Mouse (Mus musculus) neural tube, embryonic 14.5 days (tissue): Measurements from ENCODE around the gene Lpar6. TPM values are rescaled to one million over a fixed set of nuclear protein-coding genes. Genes with fewer than 3 reads are reported as not detected.

ENCODE experiments used
- ATAC-seq: fragments of 200-750 bp; cut with Nextera tagmentation; 2 replicates; pipeline ENCODE4 v1.8.0; 2017; ENCODE audit warnings: low read depth, mild to moderate bottlenecking, moderate TSS enrichment, moderate library complexity
- H3K27ac ChIP-seq: fragments of 300-500 bp; sonication (generic); 2 replicates; pipeline ENCODE4 v1.5.1; 2014; ENCODE audit warnings: low read depth, mild to moderate bottlenecking, control low read depth, low read length, moderate library complexity, mixed read lengths
- H3K27me3 ChIP-seq: fragments of 300-500 bp; sonication (generic); 2 replicates; pipeline ENCODE4 v1.6.1; 2014; ENCODE audit warnings: low read length; ENCODE audit not compliant: control insufficient read depth, insufficient read depth
- H3K36me3 ChIP-seq: fragments of 300-500 bp; sonication (generic); 2 replicates; pipeline ENCODE4 v1.6.1; 2014; ENCODE audit warnings: low read length, mixed read lengths; ENCODE audit not compliant: control insufficient read depth, insufficient read depth
- H3K4me1 ChIP-seq: fragments of 300-500 bp; sonication (generic); 2 replicates; pipeline ENCODE4 v1.6.1; 2014; ENCODE audit warnings: low read length; ENCODE audit not compliant: control insufficient read depth, insufficient read depth
- H3K4me2 ChIP-seq: fragments of 300-500 bp; sonication (generic); 2 replicates; pipeline ENCODE4 v1.6.1; 2014; ENCODE audit warnings: mild to moderate bottlenecking, low read depth, low read length, control low read depth
- H3K4me3 ChIP-seq: fragments of 300-500 bp; sonication (generic); 2 replicates; pipeline ENCODE4 v1.5.1; 2014; ENCODE audit warnings: low read depth, low read length, control low read depth, mixed read lengths
- H3K9ac ChIP-seq: fragments of 300-500 bp; sonication (generic); replicated peaks from 2 replicates; pipeline ENCODE4 v1.6.1; 2014; ENCODE audit warnings: low read depth, mild to moderate bottlenecking, control low read depth, low read length, mixed read lengths
- H3K9me3 ChIP-seq: fragments of 300-500 bp; sonication (generic); 2 replicates; pipeline ENCODE4 v1.6.1; 2016; ENCODE audit warnings: low read length; ENCODE audit not compliant: control insufficient read depth
- WGBS: fragments of 180-500 bp; shearing (Covaris S2); extraction: QIAGEN DNeasy Blood & Tissue Kit; methylation state at CpG from one replicate; pipeline ENCODE4 v1.1.7; 2014; 5-methylcytosine and 5-hydroxymethylcytosine counted together
- polyA plus RNA-seq: library from polyadenylated mRNA; unstranded; fragments of >200 nt; fragmentation: Nextera tagmentation; extraction: Ambion mirVana; gene quantifications from 2 replicates; pipeline ENCODE4 v1.2.1, GENCODE M21; 2014

Lpar6 gene
- polyA plus RNA-seq, 1 experiment from 2014 or later = 3.5 TPM

- no peaks in the 10 kb centered on the region for H3K36me3 ChIP-seq
- ATAC-seq = no peak
- H3K27me3 ChIP-seq = no peaks in the 10 kb centered on the region
- H3K4me1 ChIP-seq = no peaks in the 10 kb centered on the region
- H3K27ac ChIP-seq = no peak overlapping the region
- H3K9ac ChIP-seq = no peak overlapping the region
- no peaks in the 10 kb centered on the region for H3K9me3 ChIP-seq
- H3K4me2 ChIP-seq = no peak overlapping the region
- WGBS = 97% methylated on average over 2 of the region's 2 CpGs
- no peak overlapping the region for H3K4me3 ChIP-seq
Observed at GRCm38 (mm10) chr14:73250056-73250455, 12.4 kb downstream of the Lpar6 start.

- Histone ChIP-seq H3K9ac (no peak overlapping the region), H3K4me2 (no peak overlapping the region), H3K27ac (no peak overlapping the region), H3K4me3 (no peak overlapping the region), H3K36me3 (no peaks in the 10 kb centered on the region), H3K4me1 (no peaks in the 10 kb centered on the region), H3K9me3 (no peaks in the 10 kb centered on the region), H3K27me3 (no peaks in the 10 kb centered on the region)
- no peak for ATAC-seq
- 37% methylated on average over 2 of the region's 2 CpGs for WGBS
Observed at GRCm38 (mm10) chr14:73252276-73252675, 14.6 kb downstream of the Lpar6 start.

- no peak overlapping the region for H3K27ac ChIP-seq
- H3K4me1 ChIP-seq = no peaks in the 10 kb centered on the region
- no peak overlapping the region for H3K9ac ChIP-seq
- no peaks in the 10 kb centered on the region for H3K9me3 ChIP-seq
- H3K36me3 ChIP-seq = no peaks in the 10 kb centered on the region
- no peaks in the 10 kb centered on the region for H3K27me3 ChIP-seq
- H3K4me3 ChIP-seq = no peak overlapping the region
- ATAC-seq = no peak
- no peak overlapping the region for H3K4me2 ChIP-seq
- WGBS = 23% methylated on average over 6 of the region's 6 CpGs
Observed at GRCm38 (mm10) chr14:73253453-73254251, 16.0 kb downstream of the Lpar6 start.

- Histone ChIP-seq H3K4me2 (no peak overlapping the region), H3K27ac (no peak overlapping the region), H3K36me3 (no peaks in the 10 kb centered on the region), H3K4me1 (no peaks in the 10 kb centered on the region), H3K27me3 (no peaks in the 10 kb centered on the region), H3K4me3 (no peak overlapping the region), H3K9ac (no peak overlapping the region), H3K9me3 (no peaks in the 10 kb centered on the region)
- 48% methylated on average over 4 of the region's 4 CpGs for WGBS
- no peak for ATAC-seq
Observed at GRCm38 (mm10) chr14:73254412-73254811, 16.7 kb downstream of the Lpar6 start.

DNA sequence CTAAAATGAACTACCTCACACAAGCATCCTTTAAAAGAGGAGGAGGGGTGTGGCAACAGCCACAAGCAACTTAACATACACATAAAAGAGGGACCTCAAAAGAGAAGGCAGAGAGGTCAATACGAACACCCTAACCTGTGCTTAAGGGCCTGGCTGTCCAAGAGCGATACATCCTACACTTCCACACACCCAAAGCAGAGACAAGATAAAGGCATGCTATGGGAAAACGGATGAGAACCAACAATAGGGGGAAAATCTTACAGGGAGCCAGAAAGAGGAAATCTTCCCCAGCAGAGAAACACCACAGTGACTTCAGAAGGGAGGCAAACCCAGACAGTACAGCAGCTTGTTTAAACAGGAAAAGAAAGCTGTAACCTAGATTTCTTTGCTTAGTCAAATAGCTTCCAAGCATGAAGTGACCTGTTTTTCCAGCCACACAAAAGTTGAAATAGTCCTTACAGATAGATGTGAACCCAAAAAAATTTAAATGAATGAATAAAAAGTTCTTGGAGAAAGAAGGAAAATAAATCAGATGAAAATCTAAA, 17.8 kb downstream of the Lpar6 start:
- no peaks in the 10 kb centered on the region for H3K27me3 ChIP-seq
- no peaks in the 10 kb centered on the region for H3K36me3 ChIP-seq
- no peak for ATAC-seq
- no peak overlapping the region for H3K9ac ChIP-seq
- no peak overlapping the region for H3K4me2 ChIP-seq
- WGBS = 40% methylated on average over 3 of the region's 3 CpGs
- H3K4me1 ChIP-seq = no peaks in the 10 kb centered on the region
- no peak overlapping the region for H3K27ac ChIP-seq
- no peak overlapping the region for H3K4me3 ChIP-seq
- H3K9me3 ChIP-seq = no peaks in the 10 kb centered on the region

DNA sequence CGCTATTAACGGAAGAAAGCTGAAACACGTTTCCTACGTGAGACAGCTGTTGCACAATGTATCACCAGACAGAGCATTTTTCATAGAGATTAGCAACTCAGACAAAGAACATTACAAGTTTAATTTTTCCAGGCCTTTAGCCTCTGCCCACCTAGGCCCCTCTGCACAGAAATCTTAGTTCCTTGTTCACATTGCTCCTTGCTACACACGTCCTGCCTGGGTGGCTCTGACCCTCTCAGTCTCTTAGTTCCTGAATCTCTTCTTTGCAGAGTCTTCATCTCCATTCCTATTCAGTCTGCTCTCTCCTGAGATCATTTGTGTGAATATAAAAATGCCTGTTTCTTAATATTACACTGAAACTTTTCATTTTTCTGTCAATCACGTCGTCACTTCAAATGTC, 19.7 kb downstream of the Lpar6 start:
- H3K4me3 ChIP-seq = no peak overlapping the region
- H3K9me3 ChIP-seq = no peaks in the 10 kb centered on the region
- H3K27ac ChIP-seq = no peak overlapping the region
- no peaks in the 10 kb centered on the region; the same call in 1 of the 2 replicates for H3K36me3 ChIP-seq
- no peak overlapping the region for H3K9ac ChIP-seq
- H3K27me3 ChIP-seq = no peaks in the 10 kb centered on the region
- H3K4me1 ChIP-seq = no peaks in the 10 kb centered on the region
- no peak overlapping the region for H3K4me2 ChIP-seq
- no peak for ATAC-seq
- WGBS = 73% methylated on average over 7 of the region's 7 CpGs

GRCm38 (mm10) chr14:73258181-73258580, 20.5 kb downstream of the Lpar6 start:
- H3K27me3 ChIP-seq = no peaks in the 10 kb centered on the region
- H3K27ac ChIP-seq = no peak overlapping the region
- H3K4me3 ChIP-seq = no peak overlapping the region
- 72% methylated on average over 4 of the region's 4 CpGs for WGBS
- H3K4me1 ChIP-seq = no peaks in the 10 kb centered on the region
- no peaks in the 10 kb centered on the region; the same call in 1 of the 2 replicates for H3K36me3 ChIP-seq
- H3K4me2 ChIP-seq = no peak overlapping the region
- ATAC-seq = no peak
- no peaks in the 10 kb centered on the region for H3K9me3 ChIP-seq
- no peak overlapping the region for H3K9ac ChIP-seq

DNA sequence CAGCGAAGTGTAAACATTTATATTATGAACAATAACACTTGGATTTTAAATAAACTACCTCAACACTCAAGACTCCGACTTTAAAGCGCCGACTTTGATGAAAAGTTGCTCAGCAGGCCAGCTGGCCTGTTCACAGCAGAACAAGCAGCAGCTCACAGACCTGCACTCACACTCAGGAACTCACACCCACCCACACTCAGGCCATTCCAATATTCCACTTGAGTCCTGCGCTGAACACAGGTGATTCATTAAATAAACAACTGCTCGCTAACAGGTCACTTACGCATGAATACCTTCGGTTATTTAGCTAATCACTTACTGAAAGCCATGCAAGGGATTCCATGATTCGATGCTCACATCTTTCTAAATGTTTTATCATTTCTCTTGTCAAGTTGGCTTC, 24.5 kb downstream of the Lpar6 start:
- H3K27ac ChIP-seq = no peak overlapping the region
- WGBS = 95% methylated on average over 9 of the region's 9 CpGs
- no peaks in the 10 kb centered on the region for H3K4me1 ChIP-seq
- H3K9me3 ChIP-seq = no peaks in the 10 kb centered on the region
- no peak overlapping the region for H3K4me3 ChIP-seq
- H3K27me3 ChIP-seq = no peaks in the 10 kb centered on the region
- no peaks in the 10 kb centered on the region; the same call in 1 of the 2 replicates for H3K36me3 ChIP-seq
- no peak overlapping the region for H3K9ac ChIP-seq
- H3K4me2 ChIP-seq = no peak overlapping the region
- no peak for ATAC-seq

- Histone ChIP-seq H3K4me2 (no peak overlapping the region), H3K4me3 (no peak overlapping the region), H3K4me1 (no peaks in the 10 kb centered on the region), H3K27ac (no peak overlapping the region), H3K9me3 (no peaks in the 10 kb centered on the region), H3K9ac (no peak overlapping the region), H3K27me3 (no peaks in the 10 kb centered on the region), H3K36me3 (no peaks in the 10 kb centered on the region; the same call in 1 of the 2 replicates)
- no peak for ATAC-seq
- WGBS = 91% methylated on average over 3 of the region's 3 CpGs
Observed at GRCm38 (mm10) chr14:73266166-73266565, 28.5 kb downstream of the Lpar6 start.
